Comparison of ENCODE assay signal across 8 mouse cellular contexts in the genomic region with DNA sequence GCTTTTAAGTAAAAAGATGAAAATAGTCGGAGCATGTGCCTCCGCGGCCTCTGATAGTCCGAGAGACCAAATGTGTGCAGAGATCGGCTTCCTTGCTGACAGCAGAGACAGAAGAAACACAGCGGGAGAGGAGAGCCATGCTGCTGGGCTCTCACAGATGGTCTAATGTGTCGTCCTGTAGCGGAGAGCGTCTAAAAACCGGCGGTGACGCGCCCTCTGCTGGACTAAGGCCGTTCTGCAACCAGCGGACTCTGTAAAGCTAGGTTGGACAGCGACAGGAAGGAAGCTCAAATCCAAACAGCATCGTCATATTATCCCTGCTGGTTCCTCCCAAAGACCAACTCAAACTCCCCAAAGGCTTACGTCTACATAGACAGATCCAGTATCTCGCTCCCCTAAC. TPM values are rescaled to one million over a fixed set of nuclear protein-coding genes. Genes with fewer than 3 reads are reported as not detected.
DNase-seq lines count a peak whose midpoint lies in the region; ATAC-seq lines count a peak whose summit lies in the region.

No protein-coding gene starts in this region.

- peak; percentile 89 for DNase-seq in R1 (ENCODE audit: low read depth, low spot score)
- DNase-seq in gastrocnemius, adult 8-10 months (ENCODE audit: low spot score in 2 of 2) = peak; percentile 77 to 79
- peak; percentile 63 for DNase-seq in hindlimb bud, embryonic 11.5 days (ENCODE audit: extremely low spot score, low read depth, low spot score)
- peak; percentile 82 to 94 for DNase-seq in left cerebral cortex, adult 8-10 months (ENCODE audit: low spot score in 2 of 2)
- peak; percentile 97 to 98 for DNase-seq in right cerebral cortex, adult 2 months (ENCODE audit: low spot score in 2 of 2)
- DNase-seq in urinary bladder, postnatal 10 days (ENCODE audit: low spot score) = peak; percentile 67

- peak; percentile 79 for ATAC-seq in common myeloid progenitor, adult 5-6 weeks (replicated peaks; ENCODE audit: low read depth, poor library complexity, severe bottlenecking)
- ATAC-seq in megakaryocyte, adult 5-6 weeks (ENCODE audit: poor library complexity, severe bottlenecking) = peak; percentile 93

RNA-seq across cellular contexts. Expression of a gene that starts 23.8 kb away (rescaled TPM):
- total RNA-seq in common myeloid progenitor, adult 5-6 weeks (2017) = 32.9 and 42.4 TPM in 2 replicates
- total RNA-seq in gastrocnemius, adult 8-10 months (2022) = 10 to 100 TPM in 1 of 4 experiments, 1 to 10 TPM in 3; 5.5 to 10.6 (median 6.4) TPM
- total RNA-seq in left cerebral cortex, adult 8-10 months (2022) = 100 to 1,000 TPM; 382 to 408 (median 393) TPM
- 45.8 and 47.9 TPM in 2 replicates for total RNA-seq in megakaryocyte, adult 5-6 weeks (2015)
- total RNA-seq in megakaryocyte, adult 5-6 weeks (2017) = 78.4 and 84.4 TPM in 2 replicates

RNA-seq across cellular contexts. Expression of a gene that starts 26.3 kb away (rescaled TPM):
- not detected in 2 replicates for total RNA-seq in common myeloid progenitor, adult 5-6 weeks (2017)
- not detected for total RNA-seq in gastrocnemius, adult 8-10 months (2022)
- total RNA-seq in left cerebral cortex, adult 8-10 months (2022) = 1 to 10 TPM; 2.0 to 3.9 (median 2.2) TPM
- total RNA-seq in megakaryocyte, adult 5-6 weeks (2015) = 0.18 TPM in 1 of 2 replicates, not detected in the other
- total RNA-seq in megakaryocyte, adult 5-6 weeks (2017) = not detected in 2 replicates

RNA-seq across cellular contexts. Expression of a gene that starts 33.7 kb away (rescaled TPM):
- not detected in 2 replicates for total RNA-seq in common myeloid progenitor, adult 5-6 weeks (2017)
- 1 to 10 TPM in 3 of 4 experiments, under 1 TPM in 1; 0.61 to 5.9 (median 2.1) TPM for total RNA-seq in gastrocnemius, adult 8-10 months (2022)
- total RNA-seq in left cerebral cortex, adult 8-10 months (2022) = under 1 TPM; 0.48 to 0.80 (median 0.56) TPM
- not detected in 2 replicates for total RNA-seq in megakaryocyte, adult 5-6 weeks (2015)
- not detected in 2 replicates for total RNA-seq in megakaryocyte, adult 5-6 weeks (2017)

Comparison
In these comparisons a context has a peak if more than half of its experiments do, and no peak if none do; other contexts are left out.
1. Peak in every context shown above with its lines: DNase-seq and ATAC-seq.